Mouse (Mus musculus) lung, adult 2 months (tissue): ENCODE data around the gene Ppm1l.

Experiments
- CTCF ChIP-seq: fragments of 200-500 bp; IDR thresholded peaks from 2 replicates; pipeline ENCODE4 v1.5.1; 2011; ENCODE audit warnings: mild to moderate bottlenecking, low read length, control low read depth; ENCODE audit not compliant: insufficient read depth
- POLR2A ChIP-seq: fragments of 200-500 bp; IDR thresholded peaks from 2 replicates; pipeline ENCODE4 v1.6.1; 2011; ENCODE audit warnings: low read depth, mild to moderate bottlenecking, control low read depth, low read length, borderline replicate concordance; ENCODE audit errors: extremely low read depth

GRCm38 (mm10) chr3:69343124-69343523, 26.5 kb downstream of the Ppm1l start:
- no peak for TF ChIP-seq CTCF
- TF ChIP-seq POLR2A: no peak
